Mouse (Mus musculus) lung, adult 2 months (tissue): ENCODE results near the gene Olfr20.

Source experiments
- CTCF ChIP-seq: fragments of 200-500 bp; IDR thresholded peaks from 2 replicates; pipeline ENCODE4 v1.5.1; 2011; ENCODE audit warnings: mild to moderate bottlenecking, low read length, control low read depth; ENCODE audit not compliant: insufficient read depth
- POLR2A ChIP-seq: fragments of 200-500 bp; IDR thresholded peaks from 2 replicates; pipeline ENCODE4 v1.6.1; 2011; ENCODE audit warnings: low read depth, mild to moderate bottlenecking, control low read depth, low read length, borderline replicate concordance; ENCODE audit errors: extremely low read depth

- TF ChIP-seq CTCF (no peak), POLR2A (no peak)
Measured at GRCm38 (mm10) chr11:73336919-73337318, 13.7 kb upstream of the Olfr20 start.
